Mouse (Mus musculus): ENCODE measurements around the gene Btbd17.
A peak's percentile ranks its signal among the peaks of the same experiment; 100 is the strongest.

Gene Btbd17

GRCm38 (mm10) chr11:114764820-114765818 lies 30.6 kb downstream of the Btbd17 start, which contains the start of gene Kif19a:
Gene Kif19a, plus strand, starts transcription at chr11:114765388.
- peak; percentile 41 for DNase-seq

GRCm38 (mm10) chr11:114747564-114748138 lies 48.1 kb downstream of the Btbd17 start:
- DNase-seq, result no peak

GRCm38 (mm10) chr11:114745134-114745533 lies 50.6 kb downstream of the Btbd17 start:
- DNase-seq, result peak; percentile 91

- no peak for DNase-seq
Measured at GRCm38 (mm10) chr11:114741451-114741850, 54.3 kb downstream of the Btbd17 start.
